In the genomic region with DNA sequence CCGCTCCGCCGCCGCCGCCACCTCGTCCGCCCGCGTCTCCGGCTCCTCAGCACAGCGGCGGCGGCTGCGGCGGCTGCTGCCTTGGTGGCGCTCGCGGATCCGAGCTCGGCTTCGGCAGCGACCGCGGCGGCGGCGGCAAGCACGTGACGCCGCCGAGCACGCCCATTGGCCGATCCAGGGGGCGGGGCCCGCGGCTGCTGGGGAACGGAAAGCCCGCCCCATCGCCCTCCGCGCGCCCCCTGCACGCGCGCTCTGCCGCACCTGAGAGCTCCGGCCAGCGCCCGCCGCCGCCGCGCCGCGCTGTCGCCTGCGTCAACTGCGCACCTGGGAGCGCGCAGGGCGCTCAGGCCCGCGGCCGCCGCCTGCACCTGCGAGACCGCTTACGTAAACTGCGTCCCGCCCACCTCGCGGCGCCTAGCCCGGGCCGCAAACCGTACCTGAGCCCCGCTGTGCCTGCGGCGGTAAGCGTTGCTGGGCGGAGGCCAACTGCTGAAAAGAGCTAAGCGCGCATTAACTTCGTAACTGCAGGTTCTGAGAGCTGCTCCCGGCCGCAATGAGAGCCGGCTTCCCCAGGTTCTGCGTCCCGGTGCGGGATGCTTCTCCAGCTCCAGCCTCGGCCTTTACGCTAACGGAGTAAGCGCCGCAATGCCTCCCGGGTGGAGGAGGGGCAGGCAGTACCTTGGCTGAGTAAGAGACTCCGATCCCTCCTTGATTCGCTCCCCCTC, we compare ENCODE assay signal across 8 mouse cellular contexts. TPM values are rescaled to one million over a fixed set of nuclear protein-coding genes. Genes with fewer than 3 reads are reported as not detected.
DNase-seq lines count a peak whose midpoint lies in the region; ATAC-seq and TF ChIP-seq lines count a peak whose summit lies in the region.

Strbp (minus strand) TSS at position 630 of the 725 bp plus-strand sequence.

- TF ChIP-seq CTCF in bone marrow, adult 2 months (IDR thresholded peaks at IDR 0.05; ENCODE audit: control insufficient read depth, insufficient read depth, low read length) = no peak

- peak within 1 kb of the TSS; percentile 84 for H3K4me3 ChIP-seq in bone marrow, adult 2 months (replicated peaks; ENCODE audit: control insufficient read depth, low read depth, low read length)
- H3K4me3 ChIP-seq in embryonic facial prominence, embryonic 14.5 days (ENCODE audit: low read depth, low read length) = peak within 1 kb of the TSS; percentile 93
- peak within 1 kb of the TSS; percentile 96 for H3K4me3 ChIP-seq in limb, embryonic 13.5 days
- H3K4me3 ChIP-seq in midbrain, embryonic 15.5 days = peak within 1 kb of the TSS; percentile 98

- H3K9ac ChIP-seq in embryonic facial prominence, embryonic 14.5 days (ENCODE audit: low read depth, low read length) = peak within 1 kb of the TSS; percentile 93
- H3K9ac ChIP-seq in limb, embryonic 13.5 days = peak within 1 kb of the TSS; percentile 93
- peak within 1 kb of the TSS; percentile 100 for H3K9ac ChIP-seq in midbrain, embryonic 15.5 days

- peak; percentile 18; the same call in 1 of the 2 replicates for TF ChIP-seq POLR2A in bone marrow, adult 2 months (IDR thresholded peaks at IDR 0.05; ENCODE audit: borderline replicate concordance, control insufficient read depth, low read depth, low read length)

- no peaks in the 10 kb centered on the region for H3K9me3 ChIP-seq in embryonic facial prominence, embryonic 14.5 days (ENCODE audit: control insufficient read depth, low read length)
- H3K9me3 ChIP-seq in limb, embryonic 13.5 days = no peaks in the 10 kb centered on the region
- no peaks in the 10 kb centered on the region for H3K9me3 ChIP-seq in midbrain, embryonic 15.5 days

- peak within 1 kb of the TSS; percentile 68 for H3K27ac ChIP-seq in bone marrow, adult 2 months (ENCODE audit: control insufficient read depth, insufficient read depth, low read depth, low read length, poor library complexity)
- peak within 1 kb of the TSS; percentile 91 for H3K27ac ChIP-seq in embryonic facial prominence, embryonic 14.5 days (replicated peaks; ENCODE audit: low read depth, low read length)
- H3K27ac ChIP-seq in limb, embryonic 13.5 days = peak within 1 kb of the TSS; percentile 89
- peak within 1 kb of the TSS; percentile 97 for H3K27ac ChIP-seq in midbrain, embryonic 15.5 days

- WGBS in bone marrow, adult 2 months = 2% methylated on average over 98 of the region's 98 CpGs
- under 1% methylated on average over 20 of the region's 98 CpGs for WGBS in embryonic facial prominence, embryonic 14.5 days
- WGBS in limb, embryonic 13.5 days = under 1% methylated on average over 93 of the region's 98 CpGs
- WGBS in midbrain, embryonic 15.5 days = under 1% methylated on average over 85 of the region's 98 CpGs

- 0 out of 2 replicates have a peak, but pooled peaks cover 5% of the 10 kb centered on the region for H3K27me3 ChIP-seq in embryonic facial prominence, embryonic 14.5 days (replicated peaks; ENCODE audit: control insufficient read depth, insufficient read depth, low read length)
- 0 out of 2 replicates have a peak, but pooled peaks cover 3% of the 10 kb centered on the region for H3K27me3 ChIP-seq in limb, embryonic 13.5 days
- no peaks in the 10 kb centered on the region for H3K27me3 ChIP-seq in midbrain, embryonic 15.5 days (replicated peaks)

- ATAC-seq in embryonic facial prominence, embryonic 14.5 days (ENCODE audit: low read depth) = peak; percentile 93
- peak; percentile 94 for ATAC-seq in limb, embryonic 13.5 days (ENCODE audit: low FRiP score, low read depth)
- ATAC-seq in midbrain, embryonic 15.5 days (replicated peaks) = peak; percentile 95

- peak within 1 kb of the TSS; percentile 90 for H3K4me2 ChIP-seq in embryonic facial prominence, embryonic 14.5 days (ENCODE audit: low read depth, low read length)
- H3K4me2 ChIP-seq in limb, embryonic 13.5 days (replicated peaks) = peak within 1 kb of the TSS; percentile 81
- peak within 1 kb of the TSS; percentile 64 for H3K4me2 ChIP-seq in midbrain, embryonic 15.5 days

- DNase-seq in A20 (ENCODE audit: low read depth, low spot score) = peak; percentile 97
- DNase-seq in embryonic facial prominence, embryonic 14.5 days (ENCODE audit: low spot score) = peak; percentile 96
- DNase-seq in heart, adult 8-10 months (ENCODE audit: low spot score) = peak; percentile 81
- DNase-seq in kidney, adult 8-10 months = peak; percentile 93 to 94
- DNase-seq in spleen, adult 18-20 months = peak; percentile 94 to 98

- H3K36me3 ChIP-seq in embryonic facial prominence, embryonic 14.5 days (ENCODE audit: control insufficient read depth, insufficient read depth, low read length) = no peaks in the 10 kb centered on the region
- H3K36me3 ChIP-seq in limb, embryonic 13.5 days = no peaks in the 10 kb centered on the region
- H3K36me3 ChIP-seq in midbrain, embryonic 15.5 days (replicated peaks) = no peaks in the 10 kb centered on the region

- H3K4me1 ChIP-seq in bone marrow, adult 2 months (ENCODE audit: control insufficient read depth, insufficient read depth, low read length) = no peaks in the 10 kb centered on the region; the same call in 1 of the 2 replicates
- peaks cover 11% of the 10 kb centered on the region for H3K4me1 ChIP-seq in embryonic facial prominence, embryonic 14.5 days (ENCODE audit: control insufficient read depth, insufficient read depth, low read length)
- peaks cover 17% of the 10 kb centered on the region for H3K4me1 ChIP-seq in limb, embryonic 13.5 days
- peaks cover 30% of the 10 kb centered on the region for H3K4me1 ChIP-seq in midbrain, embryonic 15.5 days

RNA-seq across cellular contexts. Expression of gene Strbp, which starts in this region (rescaled TPM):
- polyA plus RNA-seq in bone marrow, adult 2 months (2011; ENCODE audit: insufficient read depth, insufficient read length, low replicate concordance, missing spikeins) = 11.8 and 28.3 TPM in 2 replicates
- polyA plus RNA-seq in embryonic facial prominence, embryonic 14.5 days (2014; fragmentation: Nextera tagmentation; extraction: Ambion mirVana) = 35.5 and 38.1 TPM in 2 replicates
- total RNA-seq in heart, adult 8-10 months (2022) = 10 to 100 TPM; 11.5 to 21.8 (median 16.1) TPM
- polyA plus RNA-seq in limb, embryonic 13.5 days (2015; fragmentation: Nextera tagmentation; extraction: Ambion mirVana) = 34.6 and 36.4 TPM in 2 replicates
- polyA plus RNA-seq in midbrain, embryonic 15.5 days (2015; fragmentation: Nextera tagmentation; extraction: Ambion mirVana) = 105 and 113 TPM in 2 replicates

Comparison
In these comparisons a context has a peak if more than half of its experiments do, and no peak if none do; other contexts are left out.
1. Peak in every context shown above with its lines: DNase-seq, ATAC-seq, H3K4me3 ChIP-seq and H3K27ac ChIP-seq.